Mouse (Mus musculus): Measurements from ENCODE around the gene Pla2g4a. TPM values are rescaled to one million over a fixed set of nuclear protein-coding genes. Genes with fewer than 3 reads are reported as not detected.
"Not testable (repeated sequence)": the region's sequence is repeated elsewhere in the genome, so short reads cannot be mapped to it uniquely, and the experiment has no call there.

The Pla2g4a gene
- polyA plus RNA-seq, 1 experiment from 2014 or later = 6.1 TPM

- H3K4me1 ChIP-seq; H3K27me3 ChIP-seq (replicated peaks); H3K27ac ChIP-seq (replicated peaks); ATAC-seq (ENCODE audit: extremely low read depth, insufficient number of reproducible peaks, low FRiP score, low TSS enrichment); H3K36me3 ChIP-seq; H3K9ac ChIP-seq; H3K4me2 ChIP-seq; H3K9me3 ChIP-seq; H3K4me3 ChIP-seq: not testable (repeated sequence)
- WGBS = 74% methylated on average over 1 of the region's 1 CpGs
Observed at GRCm38 (mm10) chr1:149923737-149924136, 37.4 kb downstream of the Pla2g4a start.

GRCm38 (mm10) chr1:149922219-149922618 lies 38.9 kb downstream of the Pla2g4a start:
- ATAC-seq (ENCODE audit: extremely low read depth, insufficient number of reproducible peaks, low FRiP score, low TSS enrichment) = no peak
- H3K27ac ChIP-seq (replicated peaks) = no peak overlapping the region

GRCm38 (mm10) chr1:149921325-149921724 lies 39.8 kb downstream of the Pla2g4a start:
- no peaks in the 10 kb centered on the region for H3K36me3 ChIP-seq
- ATAC-seq (ENCODE audit: extremely low read depth, insufficient number of reproducible peaks, low FRiP score, low TSS enrichment) = no peak
- H3K4me1 ChIP-seq = no peaks in the 10 kb centered on the region
- H3K27ac ChIP-seq (replicated peaks) = no peak overlapping the region
- H3K4me3 ChIP-seq = no peak overlapping the region
- 81% methylated on average over 5 of the region's 5 CpGs for WGBS
- H3K9me3 ChIP-seq = no peaks in the 10 kb centered on the region
- H3K27me3 ChIP-seq (replicated peaks) = no peaks in the 10 kb centered on the region
- H3K4me2 ChIP-seq = no peak overlapping the region
- no peak overlapping the region for H3K9ac ChIP-seq

More at GRCm38 (mm10) chr1:149922219-149922618, 38.9 kb downstream of the Pla2g4a start:
- no peak overlapping the region for H3K9ac ChIP-seq
- WGBS = 41% methylated on average over 1 of the region's 1 CpGs
- no peak overlapping the region for H3K4me2 ChIP-seq
- H3K36me3 ChIP-seq = no peaks in the 10 kb centered on the region
- no peaks in the 10 kb centered on the region for H3K27me3 ChIP-seq (replicated peaks)
- no peaks in the 10 kb centered on the region for H3K9me3 ChIP-seq
- no peaks in the 10 kb centered on the region for H3K4me1 ChIP-seq
- no peak overlapping the region for H3K4me3 ChIP-seq

- WGBS = 65% methylated on average over 7 of the region's 7 CpGs
- H3K27me3 ChIP-seq (replicated peaks) = no peaks in the 10 kb centered on the region
Observed at GRCm38 (mm10) chr1:149919301-149919700, 41.8 kb downstream of the Pla2g4a start.

GRCm38 (mm10) chr1:149912984-149913383 lies 48.1 kb downstream of the Pla2g4a start:
- no peak for ATAC-seq (ENCODE audit: extremely low read depth, insufficient number of reproducible peaks, low FRiP score, low TSS enrichment)
- no peaks in the 10 kb centered on the region for H3K4me1 ChIP-seq
- H3K27ac ChIP-seq (replicated peaks) = no peak overlapping the region
- H3K9me3 ChIP-seq = no peaks in the 10 kb centered on the region
- no peak overlapping the region for H3K4me2 ChIP-seq
- 54% methylated on average over 4 of the region's 4 CpGs for WGBS
- no peaks in the 10 kb centered on the region for H3K27me3 ChIP-seq (replicated peaks)
- H3K4me3 ChIP-seq = no peak overlapping the region
- no peak overlapping the region for H3K9ac ChIP-seq
- H3K36me3 ChIP-seq = no peaks in the 10 kb centered on the region

More at GRCm38 (mm10) chr1:149919301-149919700, 41.8 kb downstream of the Pla2g4a start:
- Histone ChIP-seq H3K4me1 (no peaks in the 10 kb centered on the region), H3K4me2 (no peak overlapping the region), H3K9me3 (no peaks in the 10 kb centered on the region), H3K27ac (replicated peaks) (no peak overlapping the region), H3K4me3 (no peak overlapping the region), H3K9ac (no peak overlapping the region), H3K36me3 (no peaks in the 10 kb centered on the region)
- ATAC-seq (ENCODE audit: extremely low read depth, insufficient number of reproducible peaks, low FRiP score, low TSS enrichment) = no peak

- Histone ChIP-seq H3K36me3 (no peaks in the 10 kb centered on the region), H3K27ac (replicated peaks) (no peak overlapping the region), H3K4me1 (no peaks in the 10 kb centered on the region), H3K4me3 (no peak overlapping the region), H3K4me2 (no peak overlapping the region), H3K27me3 (replicated peaks) (no peaks in the 10 kb centered on the region), H3K9ac (no peak overlapping the region), H3K9me3 (no peaks in the 10 kb centered on the region)
- ATAC-seq (ENCODE audit: extremely low read depth, insufficient number of reproducible peaks, low FRiP score, low TSS enrichment) = no peak; the same call in 1 of the 2 replicates
- 66% methylated on average over 4 of the region's 4 CpGs for WGBS
Observed at GRCm38 (mm10) chr1:149911050-149911449, 50.0 kb downstream of the Pla2g4a start.

- no peak for ATAC-seq (ENCODE audit: extremely low read depth, insufficient number of reproducible peaks, low FRiP score, low TSS enrichment)
- no peaks in the 10 kb centered on the region for H3K27me3 ChIP-seq (replicated peaks)
- H3K4me3 ChIP-seq = no peak overlapping the region
- H3K9me3 ChIP-seq = no peaks in the 10 kb centered on the region
- H3K9ac ChIP-seq = no peak overlapping the region
- H3K27ac ChIP-seq (replicated peaks) = no peak overlapping the region
- H3K4me2 ChIP-seq = no peak overlapping the region
- H3K36me3 ChIP-seq = no peaks in the 10 kb centered on the region
- no peaks in the 10 kb centered on the region for H3K4me1 ChIP-seq
- 77% methylated on average over 4 of the region's 4 CpGs for WGBS
Observed at GRCm38 (mm10) chr1:149898001-149898625, 63.0 kb downstream of the Pla2g4a start.

GRCm38 (mm10) chr1:149896590-149896989 lies 64.5 kb downstream of the Pla2g4a start:
- Histone ChIP-seq H3K27ac (replicated peaks) (no peak overlapping the region), H3K36me3 (no peaks in the 10 kb centered on the region), H3K9me3 (no peaks in the 10 kb centered on the region), H3K4me3 (no peak overlapping the region), H3K4me2 (no peak overlapping the region), H3K4me1 (no peaks in the 10 kb centered on the region), H3K9ac (no peak overlapping the region), H3K27me3 (replicated peaks) (no peaks in the 10 kb centered on the region)
- 47% methylated on average over 5 of the region's 5 CpGs for WGBS
- ATAC-seq (ENCODE audit: extremely low read depth, insufficient number of reproducible peaks, low FRiP score, low TSS enrichment) = no peak

- H3K36me3 ChIP-seq = no peaks in the 10 kb centered on the region
- H3K9ac ChIP-seq = no peak overlapping the region
- H3K27ac ChIP-seq (replicated peaks) = no peak overlapping the region
- no peaks in the 10 kb centered on the region for H3K27me3 ChIP-seq (replicated peaks)
- ATAC-seq (ENCODE audit: extremely low read depth, insufficient number of reproducible peaks, low FRiP score, low TSS enrichment) = no peak
- no peak overlapping the region for H3K4me3 ChIP-seq
- 82% methylated on average over 8 of the region's 8 CpGs for WGBS
- H3K4me1 ChIP-seq = no peaks in the 10 kb centered on the region
- H3K9me3 ChIP-seq = no peaks in the 10 kb centered on the region
- H3K4me2 ChIP-seq = no peak overlapping the region
Observed at GRCm38 (mm10) chr1:149894940-149895339, 66.2 kb downstream of the Pla2g4a start.

- Histone ChIP-seq H3K27me3 (replicated peaks) (no peaks in the 10 kb centered on the region), H3K4me2 (no peak overlapping the region), H3K4me3 (no peak overlapping the region), H3K4me1 (no peaks in the 10 kb centered on the region), H3K36me3 (no peaks in the 10 kb centered on the region), H3K9me3 (no peaks in the 10 kb centered on the region), H3K27ac (replicated peaks) (no peak overlapping the region), H3K9ac (no peak overlapping the region)
- no peak for ATAC-seq (ENCODE audit: extremely low read depth, insufficient number of reproducible peaks, low FRiP score, low TSS enrichment)
- 52% methylated on average over 2 of the region's 2 CpGs for WGBS
Observed at GRCm38 (mm10) chr1:149893903-149894302, 67.2 kb downstream of the Pla2g4a start.

- Histone ChIP-seq H3K27ac (replicated peaks) (no peak overlapping the region), H3K36me3 (no peaks in the 10 kb centered on the region), H3K27me3 (replicated peaks) (no peaks in the 10 kb centered on the region), H3K4me1 (no peaks in the 10 kb centered on the region), H3K9ac (no peak overlapping the region), H3K9me3 (no peaks in the 10 kb centered on the region), H3K4me2 (no peak overlapping the region), H3K4me3 (no peak overlapping the region)
- no peak for ATAC-seq (ENCODE audit: extremely low read depth, insufficient number of reproducible peaks, low FRiP score, low TSS enrichment)
- 44% methylated on average over 5 of the region's 5 CpGs for WGBS
Observed at GRCm38 (mm10) chr1:149891057-149891456, 70.0 kb downstream of the Pla2g4a start.

GRCm38 (mm10) chr1:149882419-149883025 lies 78.6 kb downstream of the Pla2g4a start:
- Histone ChIP-seq H3K27me3 (replicated peaks) (no peaks in the 10 kb centered on the region), H3K9me3 (no peaks in the 10 kb centered on the region), H3K36me3 (no peaks in the 10 kb centered on the region), H3K4me1 (peaks cover 3% of the 10 kb centered on the region), H3K27ac (replicated peaks) (no peak overlapping the region), H3K4me2 (no peak overlapping the region), H3K4me3 (no peak overlapping the region), H3K9ac (no peak overlapping the region)
- WGBS = 63% methylated on average over 6 of the region's 6 CpGs
- ATAC-seq (ENCODE audit: extremely low read depth, insufficient number of reproducible peaks, low FRiP score, low TSS enrichment) = no peak
